Mouse (Mus musculus) midbrain, embryonic 14.5 days (tissue): ENCODE results near the gene Tpk1. TPM values are rescaled to one million over a fixed set of nuclear protein-coding genes. Genes with fewer than 3 reads are reported as not detected.

Source experiments
- ATAC-seq: fragments of 200-750 bp; cut with Nextera tagmentation; 2 replicates; pipeline ENCODE4 v1.8.0; 2017; ENCODE audit warnings: moderate number of reproducible peaks, moderate library complexity; ENCODE audit not compliant: low FRiP score, low TSS enrichment
- DNase-seq: peaks from one replicate; pipeline ENCODE4 v3.0.0-alpha.2; 2015
- H3K27ac ChIP-seq: fragments of 300-500 bp; sonication (generic); replicated peaks from 2 replicates; pipeline ENCODE4 v1.5.1; 2014; ENCODE audit warnings: mild to moderate bottlenecking, low read depth, low read length, moderate library complexity
- H3K27me3 ChIP-seq: fragments of 300-500 bp; sonication (generic); 2 replicates; pipeline ENCODE4 v1.6.1; 2014; ENCODE audit warnings: low read length, control low read depth, mixed read lengths; ENCODE audit not compliant: control insufficient read depth, insufficient read depth
- H3K36me3 ChIP-seq: fragments of 300-500 bp; sonication (generic); 2 replicates; pipeline ENCODE4 v1.6.1; 2014; ENCODE audit warnings: low read length, control low read depth; ENCODE audit not compliant: control insufficient read depth, insufficient read depth
- H3K4me1 ChIP-seq: fragments of 300-500 bp; sonication (generic); 2 replicates; pipeline ENCODE4 v1.6.1; 2014; ENCODE audit warnings: mild to moderate bottlenecking, antibody characterized with exemption, low read length, control low read depth; ENCODE audit not compliant: control insufficient read depth, insufficient read depth
- H3K4me2 ChIP-seq: fragments of 300-500 bp; sonication (generic); 2 replicates; pipeline ENCODE4 v1.6.1; 2014; ENCODE audit warnings: mild to moderate bottlenecking, low read length, moderate library complexity
- H3K4me3 ChIP-seq: fragments of 300-500 bp; sonication (generic); replicated peaks from 2 replicates; pipeline ENCODE4 v1.5.1; 2014; ENCODE audit warnings: low read depth, low read length
- H3K9ac ChIP-seq: fragments of 300-500 bp; sonication (generic); replicated peaks from 2 replicates; pipeline ENCODE4 v1.6.1; 2014; ENCODE audit warnings: mild to moderate bottlenecking, low read length, moderate library complexity
- H3K9me3 ChIP-seq: fragments of 300-500 bp; sonication (generic); 2 replicates; pipeline ENCODE4 v1.6.1; 2016; ENCODE audit warnings: low read length, control low read depth, mixed read lengths; ENCODE audit not compliant: control insufficient read depth
- WGBS: fragments of 180-500 bp; shearing (Covaris S2); extraction: QIAGEN DNeasy Blood & Tissue Kit; methylation state at CpG from one replicate; pipeline ENCODE4 v1.1.7; 2014; 5-methylcytosine and 5-hydroxymethylcytosine counted together
- polyA plus RNA-seq: library from polyadenylated mRNA; unstranded; fragments of >200 nt; fragmentation: Nextera tagmentation; extraction: Ambion mirVana; gene quantifications from 2 replicates; pipeline ENCODE4 v1.2.1, GENCODE M21; 2014

Gene Tpk1
- polyA plus RNA-seq, 1 experiment from 2014 or later, result 6.9 TPM

GRCm38 (mm10) chr6:43562474-43562873 lies 103.6 kb downstream of the Tpk1 start:
- ATAC-seq (no peak), DNase-seq (no peak)
- Histone ChIP-seq H3K4me1 (no peaks in the 10 kb centered on the region), H3K9ac (no peak overlapping the region), H3K27ac (no peak overlapping the region), H3K4me3 (no peak overlapping the region), H3K4me2 (no peak overlapping the region), H3K9me3 (no peaks in the 10 kb centered on the region), H3K27me3 (no peaks in the 10 kb centered on the region), H3K36me3 (no peaks in the 10 kb centered on the region)
- 86% methylated on average over 4 of the region's 4 CpGs for WGBS

- WGBS, result 87% methylated on average over 1 of the region's 1 CpGs
- no peaks in the 10 kb centered on the region for H3K36me3 ChIP-seq
- no peak overlapping the region for H3K4me2 ChIP-seq
- no peak overlapping the region for H3K27ac ChIP-seq
- no peaks in the 10 kb centered on the region for H3K27me3 ChIP-seq
- no peaks in the 10 kb centered on the region for H3K9me3 ChIP-seq
- H3K9ac ChIP-seq, result no peak overlapping the region
- DNase-seq (no peak), ATAC-seq (no peak)
- no peaks in the 10 kb centered on the region for H3K4me1 ChIP-seq
- no peak overlapping the region for H3K4me3 ChIP-seq
These were observed 114.7 kb downstream of the Tpk1 start for GRCm38 (mm10) chr6:43551410-43551809.

- no peak for ATAC-seq
- no peaks in the 10 kb centered on the region for H3K27me3 ChIP-seq
- no peak overlapping the region for H3K4me3 ChIP-seq
- H3K9ac ChIP-seq, result no peak overlapping the region
- no peak overlapping the region for H3K27ac ChIP-seq
- no peaks in the 10 kb centered on the region for H3K9me3 ChIP-seq
- H3K4me2 ChIP-seq, result no peak overlapping the region
- no peak for DNase-seq
- no peaks in the 10 kb centered on the region for H3K36me3 ChIP-seq
- 88% methylated on average over 1 of the region's 1 CpGs for WGBS
- H3K4me1 ChIP-seq, result no peaks in the 10 kb centered on the region
These were observed 119.5 kb downstream of the Tpk1 start for GRCm38 (mm10) chr6:43546537-43546936.

- Histone ChIP-seq H3K36me3 (no peaks in the 10 kb centered on the region), H3K4me2 (no peak overlapping the region), H3K27ac (no peak overlapping the region), H3K27me3 (no peaks in the 10 kb centered on the region), H3K4me3 (no peak overlapping the region), H3K9ac (no peak overlapping the region), H3K9me3 (no peaks in the 10 kb centered on the region), H3K4me1 (no peaks in the 10 kb centered on the region)
- DNase-seq (no peak), ATAC-seq (no peak)
- WGBS, result 88% methylated on average over 2 of the region's 2 CpGs
These were observed 128.7 kb downstream of the Tpk1 start for GRCm38 (mm10) chr6:43537252-43537870.

- Histone ChIP-seq H3K27ac (no peak overlapping the region), H3K27me3 (no peaks in the 10 kb centered on the region), H3K4me2 (no peak overlapping the region), H3K9ac (no peak overlapping the region), H3K4me3 (no peak overlapping the region), H3K9me3 (no peaks in the 10 kb centered on the region), H3K36me3 (no peaks in the 10 kb centered on the region), H3K4me1 (no peaks in the 10 kb centered on the region)
- 93% methylated on average over 2 of the region's 2 CpGs for WGBS
- ATAC-seq (no peak), DNase-seq (no peak)
These were observed 130.6 kb downstream of the Tpk1 start for GRCm38 (mm10) chr6:43535459-43535858.

GRCm38 (mm10) chr6:43533323-43533722 lies 132.8 kb downstream of the Tpk1 start:
- Histone ChIP-seq H3K27ac (no peak overlapping the region), H3K9me3 (no peaks in the 10 kb centered on the region), H3K4me3 (no peak overlapping the region), H3K36me3 (no peaks in the 10 kb centered on the region), H3K4me1 (no peaks in the 10 kb centered on the region), H3K9ac (no peak overlapping the region), H3K27me3 (no peaks in the 10 kb centered on the region), H3K4me2 (no peak overlapping the region)
- ATAC-seq (no peak), DNase-seq (no peak)

- Histone ChIP-seq H3K9me3 (no peaks in the 10 kb centered on the region), H3K4me3 (no peak overlapping the region), H3K27ac (no peak overlapping the region), H3K9ac (no peak overlapping the region), H3K36me3 (no peaks in the 10 kb centered on the region), H3K4me2 (no peak overlapping the region), H3K27me3 (no peaks in the 10 kb centered on the region), H3K4me1 (no peaks in the 10 kb centered on the region)
- no peak for DNase-seq
- no peak for ATAC-seq
- 86% methylated on average over 3 of the region's 3 CpGs for WGBS
These were observed 133.3 kb downstream of the Tpk1 start for GRCm38 (mm10) chr6:43532822-43533221.

- H3K27me3 ChIP-seq, result no peaks in the 10 kb centered on the region
- no peak overlapping the region for H3K4me2 ChIP-seq
- H3K9ac ChIP-seq, result no peak overlapping the region
- no peaks in the 10 kb centered on the region for H3K4me1 ChIP-seq
- ATAC-seq (no peak), DNase-seq (no peak)
- no peaks in the 10 kb centered on the region for H3K9me3 ChIP-seq
- H3K4me3 ChIP-seq, result no peak overlapping the region
- no peak overlapping the region for H3K27ac ChIP-seq
- no peaks in the 10 kb centered on the region for H3K36me3 ChIP-seq
These were observed 134.1 kb downstream of the Tpk1 start for GRCm38 (mm10) chr6:43531996-43532395.

GRCm38 (mm10) chr6:43528996-43529395 lies 137.1 kb downstream of the Tpk1 start:
- Histone ChIP-seq H3K4me2 (no peak overlapping the region), H3K4me1 (no peaks in the 10 kb centered on the region), H3K36me3 (no peaks in the 10 kb centered on the region), H3K9me3 (no peaks in the 10 kb centered on the region), H3K4me3 (no peak overlapping the region), H3K9ac (no peak overlapping the region), H3K27ac (no peak overlapping the region), H3K27me3 (no peaks in the 10 kb centered on the region)
- ATAC-seq, result no peak
- whole genome bisulfite sequencing, result 87% methylated on average over 3 of the region's 3 CpGs
- no peak for DNase-seq
